Mouse (Mus musculus): Measurements from ENCODE around the gene Clec4b2.
"Not testable (repeated sequence)": the region's sequence is repeated elsewhere in the genome, so short reads cannot be mapped to it uniquely, and the experiment has no call there.

The Clec4b2 gene

DNA sequence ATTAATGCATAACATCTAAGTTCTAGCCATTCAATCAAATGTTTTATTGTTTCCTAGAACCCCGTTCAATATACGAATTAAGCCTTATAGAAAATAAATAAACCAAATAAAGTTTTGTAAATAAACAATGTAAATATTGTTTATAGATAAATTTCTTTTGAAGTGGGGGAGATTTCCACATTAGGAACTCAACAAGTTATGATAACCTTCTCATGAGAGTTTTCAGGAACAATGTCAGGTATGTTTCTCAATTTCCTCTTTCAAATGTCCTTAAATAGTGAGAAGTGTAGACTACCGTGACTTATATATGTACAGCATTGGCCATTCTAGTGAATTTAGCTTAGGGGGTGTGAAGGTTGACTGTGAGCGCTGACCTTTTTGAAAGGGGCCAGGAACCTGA is at the start of gene Clec4b2:
TSS of gene Clec4b2 (plus strand) at position 301 of the 400 bp plus-strand sequence.
- DNase-seq (ENCODE audit: low read depth, low spot score): no peak

GRCm38 (mm10) chr6:123123195-123123594 is 49.5 kb upstream of the Clec4b2 start:
- no peak for DNase-seq (ENCODE audit: low read depth, low spot score)

GRCm38 (mm10) chr6:123127173-123127572 is 45.5 kb upstream of the Clec4b2 start:
- DNase-seq (ENCODE audit: low read depth, low spot score): no peak

DNA sequence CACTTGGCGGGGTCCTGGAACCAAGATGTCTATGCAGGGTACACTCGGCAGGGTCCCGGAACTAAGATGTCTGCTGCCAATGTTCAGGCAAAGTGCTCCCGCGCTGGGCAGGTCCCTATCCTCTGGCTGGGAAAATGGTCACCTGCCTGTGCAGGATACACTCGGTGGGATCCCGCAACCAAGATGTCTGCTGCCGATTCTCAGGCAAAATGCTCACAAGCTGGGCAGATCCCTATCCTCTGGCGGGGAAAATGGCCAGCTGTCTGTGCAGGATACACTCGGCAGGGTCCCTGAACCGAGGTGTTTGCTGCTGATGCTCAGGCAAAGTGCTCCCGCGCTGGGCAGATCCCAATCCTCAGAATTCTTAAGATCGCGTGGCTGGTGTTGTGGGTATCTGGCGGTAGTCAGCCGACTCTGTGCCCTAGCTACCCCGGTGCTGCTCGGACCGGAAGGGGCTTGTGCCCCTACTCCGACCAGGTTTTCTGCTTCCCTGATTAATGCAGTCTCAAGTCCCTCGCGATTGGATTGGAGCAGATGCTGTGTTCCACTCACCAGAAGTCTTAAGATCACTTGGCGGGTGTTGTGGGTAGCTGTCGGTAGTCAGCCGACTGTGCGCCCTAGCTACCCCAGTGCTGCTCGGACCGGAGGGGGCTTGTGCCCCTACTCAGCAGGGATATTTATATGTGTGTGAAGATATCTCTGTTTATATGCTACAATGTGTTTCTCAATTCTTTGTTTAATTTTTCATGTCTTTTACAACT is 34.7 kb upstream of the Clec4b2 start:
- DNase-seq (ENCODE audit: low read depth, low spot score): not testable (repeated sequence)

DNA sequence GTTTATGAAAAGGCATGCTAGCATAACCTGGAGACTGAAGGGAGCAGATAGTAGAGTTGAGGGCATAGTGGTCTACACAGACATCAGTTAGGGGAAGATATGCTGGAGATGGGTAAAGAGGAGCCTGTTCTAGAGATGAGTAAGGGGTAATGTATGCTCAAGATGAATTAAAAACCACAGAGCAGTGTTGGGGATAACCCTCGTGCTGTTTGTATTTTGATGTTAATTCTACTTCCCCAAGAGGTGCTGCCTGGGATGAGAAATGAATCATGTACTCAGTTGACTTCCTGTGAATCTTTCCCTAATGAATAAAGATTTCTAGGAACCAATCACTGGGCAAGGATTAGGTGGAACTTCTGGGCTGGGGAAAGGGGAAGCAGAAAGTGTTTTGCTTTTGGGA is 2.6 kb upstream of the Clec4b2 start:
- DNase-seq (ENCODE audit: low read depth, low spot score): no peak

DNA sequence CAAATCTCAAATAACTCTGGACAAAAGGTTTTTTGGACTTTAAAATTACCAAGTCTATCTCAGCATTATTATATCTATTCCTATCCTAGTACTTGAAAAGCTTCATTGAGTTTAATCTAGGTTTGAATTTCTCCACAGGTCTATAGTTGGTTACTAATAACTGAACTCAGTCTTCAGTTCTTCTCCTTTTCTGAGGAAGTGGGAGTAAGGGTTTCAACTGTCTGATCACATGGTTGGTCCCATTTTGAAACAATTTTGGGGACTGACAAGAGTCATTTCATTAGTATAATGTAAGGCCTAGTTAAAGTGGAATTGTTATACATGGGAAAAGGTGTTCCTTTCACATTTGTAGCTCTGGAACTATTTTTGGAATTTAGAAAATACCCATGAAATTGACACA is 1.7 kb upstream of the Clec4b2 start:
- no peak for DNase-seq (ENCODE audit: low read depth, low spot score)

- no peak for DNase-seq (ENCODE audit: low read depth, low spot score)
These were observed 2.9 kb downstream of the Clec4b2 start for GRCm38 (mm10) chr6:123175549-123175948.

DNA sequence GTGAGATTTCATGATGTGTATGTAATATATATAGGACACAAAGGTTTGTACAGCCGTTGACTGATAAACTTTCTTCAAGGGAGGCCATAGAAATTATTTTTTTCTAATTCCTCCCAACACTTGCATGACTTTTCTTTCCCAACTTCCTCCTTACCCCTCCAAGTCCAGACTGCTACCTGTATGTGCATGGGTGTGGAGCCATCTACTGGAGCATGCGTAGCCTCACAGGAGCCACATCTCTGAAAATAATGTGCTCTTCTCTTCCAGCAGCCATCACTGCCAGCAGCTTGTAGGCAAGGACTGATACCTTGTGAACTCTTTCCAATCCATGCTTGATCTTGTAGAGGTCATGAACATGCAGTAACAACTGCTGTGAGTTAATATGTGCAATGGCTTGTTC is 12.2 kb downstream of the Clec4b2 start:
- not testable (repeated sequence) for DNase-seq (ENCODE audit: low read depth, low spot score)

- DNase-seq (ENCODE audit: low read depth, low spot score): no peak
These were observed 34.7 kb downstream of the Clec4b2 start for GRCm38 (mm10) chr6:123207187-123208076.

- not testable (repeated sequence) for DNase-seq (ENCODE audit: low read depth, low spot score)
These were observed 35.4 kb downstream of the Clec4b2 start for GRCm38 (mm10) chr6:123208077-123208439.

DNA sequence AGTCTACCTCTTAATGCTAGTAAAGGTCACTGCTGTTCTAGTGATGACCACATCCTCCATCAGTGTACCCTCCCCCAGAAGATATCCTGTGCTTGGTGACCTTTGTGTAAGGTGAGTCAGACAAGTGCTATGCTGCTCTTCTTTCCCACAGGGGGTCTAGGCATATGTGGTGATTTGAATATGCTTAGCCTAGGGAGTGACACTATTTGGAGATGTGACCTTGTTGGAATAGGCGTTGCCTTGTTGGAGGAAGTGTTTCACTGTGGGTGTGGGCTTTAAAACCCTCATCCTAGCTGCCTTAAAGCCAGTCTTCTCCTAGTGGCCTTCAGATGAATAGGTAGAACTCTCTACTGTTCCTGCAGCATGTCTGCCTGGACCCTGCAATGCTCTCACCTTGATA is 39.0 kb downstream of the Clec4b2 start:
- no peak for DNase-seq (ENCODE audit: low read depth, low spot score)

DNA sequence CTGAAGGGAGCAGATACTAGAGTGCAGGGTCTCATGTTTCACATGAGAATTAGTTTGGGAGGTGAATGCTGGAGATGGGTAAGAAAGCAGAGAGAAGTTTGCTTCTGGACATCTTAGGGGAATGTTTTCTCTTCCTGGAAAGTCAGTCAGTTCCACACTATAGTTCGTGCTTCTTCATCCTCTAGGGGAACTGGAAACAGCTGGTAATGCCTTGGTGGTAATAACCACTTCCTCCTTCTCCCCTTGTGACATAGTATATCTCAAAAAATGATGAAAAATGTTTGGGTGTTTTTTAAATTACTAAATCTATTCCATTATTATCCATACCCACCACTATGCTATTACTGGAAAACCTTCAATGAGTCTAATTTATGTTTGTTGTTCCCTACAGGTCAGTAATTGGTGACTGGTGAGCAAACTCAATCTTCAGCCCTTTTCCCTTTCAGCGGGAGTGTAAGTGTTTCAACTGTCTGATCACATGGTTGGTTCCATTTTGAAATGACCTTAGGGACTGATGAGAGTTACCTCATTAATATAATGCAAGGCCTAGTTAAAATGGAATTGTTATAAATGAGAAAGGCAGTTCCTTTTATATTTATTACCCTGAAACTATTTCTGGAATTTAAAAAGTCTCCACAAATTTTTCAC is 55.0 kb downstream of the Clec4b2 start:
- DNase-seq (ENCODE audit: low read depth, low spot score): no peak

GRCm38 (mm10) chr6:123229644-123230043 is 57.0 kb downstream of the Clec4b2 start, which contains the start of gene Clec4n:
TSS of gene Clec4n (plus strand) at chr6:123229843.
- no peak for DNase-seq (ENCODE audit: low read depth, low spot score)

GRCm38 (mm10) chr6:123231149-123231548 is 58.5 kb downstream of the Clec4b2 start:
- no peak for DNase-seq (ENCODE audit: low read depth, low spot score)

DNA sequence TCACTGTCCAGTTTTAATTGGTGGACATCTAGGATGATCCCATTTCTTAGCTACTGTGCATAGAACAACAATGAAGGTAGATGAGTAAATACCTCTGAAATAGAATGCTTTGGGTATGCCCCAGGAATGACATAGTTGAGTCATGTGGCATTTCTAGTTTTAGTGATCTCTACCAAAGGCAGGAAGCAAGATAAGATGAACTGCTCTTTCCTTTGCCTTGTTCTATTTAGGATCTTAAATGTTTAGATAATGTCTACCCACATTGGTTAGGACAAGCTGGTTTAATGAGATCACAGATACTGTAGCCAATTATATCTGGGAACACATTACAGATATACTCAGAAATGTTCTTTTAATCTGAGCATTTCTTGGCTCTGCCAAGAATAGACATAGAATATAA is 64.9 kb downstream of the Clec4b2 start:
- DNase-seq (ENCODE audit: low read depth, low spot score): no peak

DNA sequence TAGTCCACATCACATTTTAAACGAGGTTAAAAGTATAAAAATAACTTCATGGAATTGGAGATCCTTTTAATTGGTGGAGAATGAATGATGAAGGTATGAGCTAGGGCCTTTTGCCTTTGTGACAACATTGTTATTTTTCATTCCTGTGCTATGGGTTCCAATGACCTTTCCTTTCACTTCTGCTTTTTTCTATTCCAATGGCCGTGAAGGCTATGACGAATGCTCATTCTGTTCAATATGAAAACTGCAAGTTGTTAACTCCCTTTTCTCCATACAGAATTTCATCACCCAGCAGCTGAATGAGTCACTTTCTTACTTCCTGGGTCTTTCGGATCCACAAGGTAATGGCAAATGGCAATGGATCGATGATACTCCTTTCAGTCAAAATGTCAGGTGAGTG is 71.5 kb downstream of the Clec4b2 start:
- DNase-seq (ENCODE audit: low read depth, low spot score): no peak

GRCm38 (mm10) chr6:123248862-123249261 is 76.2 kb downstream of the Clec4b2 start:
- not testable (repeated sequence) for DNase-seq (ENCODE audit: low read depth, low spot score)

DNA sequence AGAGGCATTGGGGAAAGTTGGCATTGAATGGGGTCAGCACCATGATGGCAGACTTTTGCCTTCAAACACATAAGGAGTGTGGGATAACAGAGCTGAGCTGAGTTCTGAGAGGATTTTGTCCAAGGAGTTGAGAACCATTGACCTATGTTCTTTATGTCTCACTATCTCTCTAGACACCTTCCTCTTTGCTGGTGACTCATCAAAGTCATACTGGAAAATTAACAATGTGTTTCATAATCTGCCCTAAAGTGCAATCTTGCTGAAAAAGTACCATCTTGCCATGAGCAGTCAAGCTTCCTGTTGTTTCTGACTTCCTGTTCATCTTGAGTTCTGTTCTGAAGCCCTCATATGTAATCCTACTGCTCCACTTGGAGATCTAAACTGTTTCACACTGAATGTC is 80.0 kb downstream of the Clec4b2 start:
- DNase-seq (ENCODE audit: low read depth, low spot score): no peak
